Mouse (Mus musculus): ENCODE data around the gene Glrx5. TPM values are rescaled to one million over a fixed set of nuclear protein-coding genes. Genes with fewer than 3 reads are reported as not detected.

Glrx5 gene
- polyA plus RNA-seq, 1 experiment from 2014 or later = 200 TPM

DNA sequence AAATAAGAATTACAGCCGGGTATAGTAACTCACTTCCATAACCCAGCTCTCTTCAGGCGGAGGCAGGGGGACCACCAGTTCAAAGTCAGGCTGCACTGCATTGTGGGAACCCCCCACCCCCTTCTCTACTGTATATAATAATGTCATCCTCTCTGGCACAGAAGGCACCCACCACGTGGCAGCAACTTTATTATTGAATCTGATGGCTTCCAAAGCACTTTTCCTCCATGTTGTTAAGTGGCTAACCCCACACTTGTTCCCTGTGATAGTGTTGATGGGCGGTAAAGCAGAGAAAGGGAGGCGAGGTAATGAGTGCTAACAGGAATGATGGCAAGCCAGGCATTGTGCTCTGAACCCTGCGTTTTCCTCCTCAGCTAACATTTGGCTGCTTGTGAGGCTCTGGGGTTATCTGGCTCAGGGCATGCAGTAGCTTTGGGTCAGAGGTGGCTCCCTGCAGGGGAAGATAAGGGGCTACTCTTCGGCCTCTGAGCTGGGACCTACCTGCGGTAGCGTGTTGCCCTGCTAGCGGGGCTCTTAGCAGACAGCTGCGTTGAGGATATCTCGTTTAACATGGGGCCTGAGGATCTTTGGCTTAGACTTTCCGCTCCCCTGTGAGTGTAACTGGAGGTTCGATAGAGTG, 1.8 kb downstream of the Glrx5 start:
- H3K9me3 ChIP-seq (ENCODE audit: control insufficient read depth, low read length) = no peaks in the 10 kb centered on the region
- no peak for ATAC-seq (ENCODE audit: insufficient number of reproducible peaks, insufficient read depth, low FRiP score, low read depth)
- H3K36me3 ChIP-seq (ENCODE audit: control insufficient read depth, insufficient read depth, low read length) = peaks cover 20% of the 10 kb centered on the region
- H3K27me3 ChIP-seq (ENCODE audit: control insufficient read depth, insufficient read depth, low read length) = no peaks in the 10 kb centered on the region
- H3K9ac ChIP-seq (ENCODE audit: low read length) = peak overlapping the region; percentile 87
- H3K27ac ChIP-seq (replicated peaks in 1 of 2; ENCODE audit: control insufficient read depth in 1 of 2, insufficient read depth in 1 of 2, low read depth in 2 of 2, low read length in 2 of 2) = 0 out of 4 replicates have a peak overlapping the region, but pooled peaks of 1 of the 2 experiments have one; percentile 6
- H3K4me2 ChIP-seq (ENCODE audit: low read length) = peak overlapping the region; percentile 91
- H3K4me3 ChIP-seq (ENCODE audit: control insufficient read depth in 1 of 2, insufficient read depth in 1 of 2, low read depth in 1 of 2, low read length in 2 of 2) = peak overlapping the region; percentile 60 to 88; a peak in 3 of 4 replicates
- 18% methylated on average over 14 of the region's 14 CpGs for WGBS
- peaks cover 25 to 38% of the 10 kb centered on the region in 2 experiments for H3K4me1 ChIP-seq (ENCODE audit: control insufficient read depth in 2 of 2, insufficient read depth in 2 of 2, low read length in 2 of 2)

DNA sequence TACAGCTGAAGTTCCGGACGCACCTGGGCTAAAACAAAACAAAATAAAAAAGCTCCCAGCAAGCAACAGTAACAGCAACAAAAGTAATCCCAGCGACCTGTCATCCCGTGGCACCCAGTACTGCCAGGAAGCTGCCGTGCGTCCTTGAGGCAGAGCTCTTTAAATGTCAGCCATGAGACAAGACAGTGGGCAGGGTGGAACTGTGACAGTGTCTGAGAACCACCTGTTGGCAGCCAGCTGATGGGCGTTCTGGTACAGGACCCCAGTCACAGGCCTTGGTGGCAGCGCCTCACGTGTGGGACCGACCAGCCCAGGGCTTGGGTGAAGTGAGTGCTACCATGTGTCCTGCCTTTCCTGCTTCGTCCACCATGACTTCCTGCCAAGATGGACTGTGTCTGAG, 5.7 kb downstream of the Glrx5 start:
- WGBS = 82% methylated on average over 11 of the region's 11 CpGs
- H3K4me3 ChIP-seq (ENCODE audit: control insufficient read depth in 1 of 2, insufficient read depth in 1 of 2, low read depth in 1 of 2, low read length in 2 of 2) = no peak overlapping the region

DNA sequence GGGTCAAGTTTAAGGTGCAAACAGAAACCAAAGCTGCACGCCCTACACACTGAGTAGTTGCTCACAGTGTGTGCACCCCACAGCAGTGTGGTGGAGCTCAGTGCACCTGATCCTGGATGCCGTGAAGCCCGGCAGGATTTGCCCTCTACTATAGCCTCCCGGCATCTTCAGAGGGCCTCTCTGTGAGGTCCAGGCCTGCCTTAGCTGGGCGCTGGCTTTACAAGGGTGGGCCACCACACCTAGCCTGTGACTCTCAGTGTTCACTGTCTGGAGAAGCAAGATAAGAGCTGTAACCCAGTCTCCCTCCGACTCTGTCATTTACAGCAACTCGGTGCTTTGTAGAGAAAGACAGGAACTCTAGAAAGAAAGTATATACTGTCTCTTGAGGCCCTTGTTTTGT, 6.4 kb downstream of the Glrx5 start:
- H3K9ac ChIP-seq (ENCODE audit: low read length) = no peak overlapping the region

More for the DNA sequence above, 5.7 kb downstream of the Glrx5 start:
- ATAC-seq (ENCODE audit: insufficient number of reproducible peaks, insufficient read depth, low FRiP score, low read depth) = no peak
- H3K4me2 ChIP-seq (ENCODE audit: low read length) = no peak overlapping the region
- H3K36me3 ChIP-seq (ENCODE audit: control insufficient read depth, insufficient read depth, low read length) = peaks cover 34% of the 10 kb centered on the region
- H3K9me3 ChIP-seq (ENCODE audit: control insufficient read depth, low read length) = no peaks in the 10 kb centered on the region
- no peak overlapping the region for H3K9ac ChIP-seq (ENCODE audit: low read length)
- no peaks in the 10 kb centered on the region for H3K27me3 ChIP-seq (ENCODE audit: control insufficient read depth, insufficient read depth, low read length)
- H3K27ac ChIP-seq (replicated peaks in 1 of 2; ENCODE audit: control insufficient read depth in 1 of 2, insufficient read depth in 1 of 2, low read depth in 2 of 2, low read length in 2 of 2) = no peak overlapping the region
- peaks cover 28 to 33% of the 10 kb centered on the region in 2 experiments for H3K4me1 ChIP-seq (ENCODE audit: control insufficient read depth in 2 of 2, insufficient read depth in 2 of 2, low read length in 2 of 2)

DNA sequence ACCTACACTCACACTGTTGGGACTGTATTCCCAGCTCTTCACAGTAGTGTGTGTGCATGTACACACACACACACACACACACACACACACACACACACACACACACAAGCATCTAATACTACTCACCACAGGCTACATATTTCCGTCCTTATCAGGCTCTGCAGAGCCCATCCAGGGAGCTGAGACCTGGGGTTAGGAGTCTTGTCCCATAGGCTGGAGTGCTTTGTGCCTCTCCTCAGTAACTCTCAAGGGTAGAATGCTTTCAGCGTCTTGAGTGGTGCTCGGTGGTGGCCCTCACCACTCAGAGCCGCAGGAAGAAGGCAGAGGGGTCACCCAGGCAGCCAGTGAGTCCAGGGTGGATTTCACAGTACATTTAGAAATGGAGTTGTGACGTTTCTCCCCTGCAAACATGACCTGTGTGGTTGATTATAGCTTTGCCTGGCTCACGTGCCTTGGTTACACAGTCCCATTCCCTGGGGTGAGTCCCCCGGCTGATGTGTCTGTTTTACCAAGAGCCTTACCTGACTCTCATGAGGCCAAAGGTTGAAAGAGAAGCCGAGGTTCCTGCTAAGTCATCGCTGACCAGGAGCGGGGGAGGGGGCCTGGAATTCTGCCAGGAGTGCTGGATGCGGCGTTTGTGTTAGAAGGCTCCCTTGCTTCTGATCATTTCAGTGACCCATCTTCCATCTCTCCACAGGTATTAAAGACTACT, 7.2 kb downstream of the Glrx5 start:
- 30% methylated on average over 12 of the region's 12 CpGs for WGBS
- Histone ChIP-seq H3K4me1 (ENCODE audit: control insufficient read depth in 2 of 2, insufficient read depth in 2 of 2, low read length in 2 of 2) (peaks cover 18 to 19% of the 10 kb centered on the region in 2 experiments), H3K27ac (replicated peaks in 1 of 2; ENCODE audit: control insufficient read depth in 1 of 2, insufficient read depth in 1 of 2, low read depth in 2 of 2, low read length in 2 of 2) (no peak overlapping the region), H3K27me3 (ENCODE audit: control insufficient read depth, insufficient read depth, low read length) (no peaks in the 10 kb centered on the region), H3K9ac (ENCODE audit: low read length) (peak overlapping the region; percentile 38; the same call in 1 of the 2 replicates), H3K9me3 (ENCODE audit: control insufficient read depth, low read length) (no peaks in the 10 kb centered on the region), H3K4me3 (ENCODE audit: control insufficient read depth in 1 of 2, insufficient read depth in 1 of 2, low read depth in 1 of 2, low read length in 2 of 2) (no peak overlapping the region), H3K4me2 (ENCODE audit: low read length) (no peak overlapping the region), H3K36me3 (ENCODE audit: control insufficient read depth, insufficient read depth, low read length) (peaks cover 34% of the 10 kb centered on the region)
- no peak for ATAC-seq (ENCODE audit: insufficient number of reproducible peaks, insufficient read depth, low FRiP score, low read depth)

More for the DNA sequence above, 6.4 kb downstream of the Glrx5 start:
- Histone ChIP-seq H3K9me3 (ENCODE audit: control insufficient read depth, low read length) (no peaks in the 10 kb centered on the region), H3K36me3 (ENCODE audit: control insufficient read depth, insufficient read depth, low read length) (peaks cover 34% of the 10 kb centered on the region), H3K4me2 (ENCODE audit: low read length) (0 out of 2 replicates have a peak overlapping the region, but pooled peaks have one; percentile 4), H3K27ac (replicated peaks in 1 of 2; ENCODE audit: control insufficient read depth in 1 of 2, insufficient read depth in 1 of 2, low read depth in 2 of 2, low read length in 2 of 2) (no peak overlapping the region), H3K4me1 (ENCODE audit: control insufficient read depth in 2 of 2, insufficient read depth in 2 of 2, low read length in 2 of 2) (peaks cover 27% of the 10 kb centered on the region in 2 experiments), H3K27me3 (ENCODE audit: control insufficient read depth, insufficient read depth, low read length) (no peaks in the 10 kb centered on the region), H3K4me3 (ENCODE audit: control insufficient read depth in 1 of 2, insufficient read depth in 1 of 2, low read depth in 1 of 2, low read length in 2 of 2) (no peak overlapping the region)
- WGBS = 47% methylated on average over 7 of the region's 7 CpGs
- no peak for ATAC-seq (ENCODE audit: insufficient number of reproducible peaks, insufficient read depth, low FRiP score, low read depth)

DNA sequence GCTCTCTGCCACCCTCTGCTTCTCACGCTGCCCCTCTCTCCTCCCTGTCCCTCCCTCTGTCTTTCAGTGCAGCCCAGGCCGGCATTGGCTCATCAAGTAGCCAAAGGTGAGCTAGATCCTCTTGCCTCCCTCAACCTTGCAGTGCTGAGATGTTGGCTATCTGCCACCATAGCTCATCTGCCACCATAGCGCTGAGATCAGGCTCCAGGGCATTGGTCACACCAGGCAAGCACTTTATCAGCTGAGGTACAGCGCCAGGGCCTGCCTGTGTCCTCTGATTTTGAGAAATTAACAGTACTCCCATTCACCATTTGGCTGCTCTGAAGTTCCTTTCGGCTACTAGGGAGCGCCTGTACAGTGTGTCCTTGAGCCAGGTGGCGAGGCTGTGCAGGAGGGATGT, 8.5 kb downstream of the Glrx5 start:
- H3K4me2 ChIP-seq (ENCODE audit: low read length) = no peak overlapping the region
- H3K4me1 ChIP-seq (ENCODE audit: control insufficient read depth in 2 of 2, insufficient read depth in 2 of 2, low read length in 2 of 2) = peaks cover 14 to 15% of the 10 kb centered on the region in 2 experiments
- no peak for ATAC-seq (ENCODE audit: insufficient number of reproducible peaks, insufficient read depth, low FRiP score, low read depth)
- H3K9ac ChIP-seq (ENCODE audit: low read length) = no peak overlapping the region
- no peaks in the 10 kb centered on the region for H3K9me3 ChIP-seq (ENCODE audit: control insufficient read depth, low read length)
- 93% methylated on average over 7 of the region's 7 CpGs for WGBS
- H3K4me3 ChIP-seq (ENCODE audit: control insufficient read depth in 1 of 2, insufficient read depth in 1 of 2, low read depth in 1 of 2, low read length in 2 of 2) = no peak overlapping the region
- H3K36me3 ChIP-seq (ENCODE audit: control insufficient read depth, insufficient read depth, low read length) = peaks cover 34% of the 10 kb centered on the region
- H3K27me3 ChIP-seq (ENCODE audit: control insufficient read depth, insufficient read depth, low read length) = no peaks in the 10 kb centered on the region
- H3K27ac ChIP-seq (replicated peaks in 1 of 2; ENCODE audit: control insufficient read depth in 1 of 2, insufficient read depth in 1 of 2, low read depth in 2 of 2, low read length in 2 of 2) = no peak overlapping the region

DNA sequence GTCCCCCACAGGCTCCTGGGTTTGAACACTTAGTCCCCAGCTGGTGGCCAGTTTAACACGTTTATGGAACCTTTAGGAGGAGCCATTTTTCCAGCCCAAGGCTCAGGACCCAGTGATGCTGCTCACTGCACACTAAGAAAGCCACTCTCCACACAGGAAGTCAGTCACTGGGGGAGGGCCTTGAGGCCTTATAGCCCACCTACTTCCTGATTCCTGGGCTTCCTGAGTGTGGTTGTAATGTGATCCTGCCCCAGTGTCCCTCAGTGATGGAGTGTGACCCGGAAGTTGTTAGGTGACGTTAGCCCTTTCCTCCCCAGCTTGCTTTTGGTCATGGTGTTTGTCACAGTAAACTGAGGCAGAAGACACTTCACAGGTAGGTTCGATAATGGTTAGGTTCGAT, 10.6 kb downstream of the Glrx5 start:
- no peak overlapping the region for H3K4me3 ChIP-seq (ENCODE audit: control insufficient read depth in 1 of 2, insufficient read depth in 1 of 2, low read depth in 1 of 2, low read length in 2 of 2)
- no peak overlapping the region for H3K27ac ChIP-seq (replicated peaks in 1 of 2; ENCODE audit: control insufficient read depth in 1 of 2, insufficient read depth in 1 of 2, low read depth in 2 of 2, low read length in 2 of 2)
- 87% methylated on average over 5 of the region's 5 CpGs for WGBS
- peaks cover 14 to 15% of the 10 kb centered on the region in 2 experiments for H3K4me1 ChIP-seq (ENCODE audit: control insufficient read depth in 2 of 2, insufficient read depth in 2 of 2, low read length in 2 of 2)
- peaks cover 34% of the 10 kb centered on the region for H3K36me3 ChIP-seq (ENCODE audit: control insufficient read depth, insufficient read depth, low read length)
- no peak overlapping the region for H3K9ac ChIP-seq (ENCODE audit: low read length)
- H3K4me2 ChIP-seq (ENCODE audit: low read length) = no peak overlapping the region
- no peaks in the 10 kb centered on the region for H3K9me3 ChIP-seq (ENCODE audit: control insufficient read depth, low read length)
- ATAC-seq (ENCODE audit: insufficient number of reproducible peaks, insufficient read depth, low FRiP score, low read depth) = no peak
- no peaks in the 10 kb centered on the region for H3K27me3 ChIP-seq (ENCODE audit: control insufficient read depth, insufficient read depth, low read length)

DNA sequence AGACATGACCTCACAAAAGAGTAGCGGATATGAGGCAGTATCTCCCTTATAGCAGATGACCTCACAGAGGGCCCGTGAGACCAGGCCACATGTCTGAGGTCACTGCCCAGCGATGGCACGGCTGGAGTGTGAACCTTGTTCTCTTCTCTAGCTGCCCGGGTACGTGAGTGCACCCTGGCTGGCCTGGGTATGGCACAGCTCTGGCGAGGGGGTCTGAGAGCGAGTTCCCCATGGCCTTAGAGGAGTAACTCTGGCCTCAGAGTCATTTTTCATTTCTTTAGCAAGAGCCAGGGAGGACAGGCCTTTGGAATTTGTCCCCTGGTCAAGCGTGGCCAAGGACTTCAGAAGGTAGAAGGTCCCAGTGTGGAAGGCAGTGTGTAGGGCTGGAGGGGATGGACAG, 12.3 kb downstream of the Glrx5 start:
- WGBS = 77% methylated on average over 9 of the region's 9 CpGs
- Histone ChIP-seq H3K4me3 (ENCODE audit: control insufficient read depth in 1 of 2, insufficient read depth in 1 of 2, low read depth in 1 of 2, low read length in 2 of 2) (no peak overlapping the region), H3K9ac (ENCODE audit: low read length) (no peak overlapping the region), H3K27me3 (ENCODE audit: control insufficient read depth, insufficient read depth, low read length) (no peaks in the 10 kb centered on the region), H3K4me1 (ENCODE audit: control insufficient read depth in 2 of 2, insufficient read depth in 2 of 2, low read length in 2 of 2) (peaks cover 2 to 3% of the 10 kb centered on the region in 2 experiments), H3K36me3 (ENCODE audit: control insufficient read depth, insufficient read depth, low read length) (peaks cover 29% of the 10 kb centered on the region), H3K4me2 (ENCODE audit: low read length) (no peak overlapping the region), H3K27ac (replicated peaks in 1 of 2; ENCODE audit: control insufficient read depth in 1 of 2, insufficient read depth in 1 of 2, low read depth in 2 of 2, low read length in 2 of 2) (no peak overlapping the region), H3K9me3 (ENCODE audit: control insufficient read depth, low read length) (no peaks in the 10 kb centered on the region)
- no peak for ATAC-seq (ENCODE audit: insufficient number of reproducible peaks, insufficient read depth, low FRiP score, low read depth)
